Mouse (Mus musculus): ENCODE measurements around the gene Nudt13.
A peak's percentile ranks its signal among the peaks of the same experiment; 100 is the strongest.

Gene Nudt13

GRCm38 (mm10) chr14:20340149-20340548 is 45.7 kb downstream of the Nudt13 start:
- DNase-seq (ENCODE audit: low spot score in 2 of 2) = no peak

- DNase-seq (ENCODE audit: low spot score in 2 of 2) = no peak
These were observed 46.4 kb downstream of the Nudt13 start for GRCm38 (mm10) chr14:20340866-20341265.

DNA sequence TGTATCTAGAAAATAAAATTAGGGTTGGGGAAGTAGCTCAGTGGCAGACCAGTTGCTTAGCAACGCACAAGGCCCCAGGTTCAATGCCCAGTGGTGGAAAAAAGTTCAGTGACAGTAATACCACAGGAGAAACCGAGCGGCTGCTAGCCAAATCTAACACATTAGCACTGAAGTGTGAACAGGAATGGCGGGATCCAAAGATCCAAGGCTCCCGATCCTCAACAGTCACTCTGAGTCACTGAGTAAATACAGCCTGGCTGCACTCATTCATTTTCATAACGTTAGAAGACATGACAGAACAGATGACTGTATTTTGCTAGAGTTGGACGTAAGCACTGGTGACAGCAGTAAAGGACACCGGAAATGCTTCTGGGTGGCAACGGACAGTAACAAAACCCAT is 51.4 kb downstream of the Nudt13 start:
- no peak for DNase-seq (ENCODE audit: low spot score in 2 of 2)

GRCm38 (mm10) chr14:20347441-20347990 is 53.0 kb downstream of the Nudt13 start:
- no peak for DNase-seq (ENCODE audit: low spot score in 2 of 2)

- DNase-seq (ENCODE audit: low spot score in 2 of 2) = peak; percentile 86 to 89
These were observed 53.6 kb downstream of the Nudt13 start, which contains the start of the genes Ecd and Fam149b for GRCm38 (mm10) chr14:20347991-20348541. TSS of gene Ecd (minus strand) at chr14:20348121. TSS of gene Fam149b (plus strand) at chr14:20348162.

DNA sequence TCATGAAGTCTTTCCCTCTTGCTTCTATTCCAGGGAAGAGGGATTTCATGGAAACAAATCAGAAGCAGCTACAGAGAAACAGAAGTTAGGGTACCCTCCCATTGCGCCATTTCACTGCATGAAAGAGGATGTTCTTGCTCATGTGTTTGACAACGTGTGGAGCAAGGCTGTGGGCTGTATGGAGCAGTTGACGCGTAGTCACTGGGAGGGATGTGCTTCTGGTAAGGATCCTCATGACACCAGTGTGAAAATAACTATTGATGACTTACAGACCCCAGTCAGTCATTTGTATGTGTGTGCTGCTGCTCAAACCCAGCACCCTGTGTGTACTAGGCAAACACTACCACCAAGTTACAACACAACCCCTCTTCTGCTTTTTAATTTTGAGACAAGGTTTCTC is 68.7 kb downstream of the Nudt13 start:
- no peak for DNase-seq (ENCODE audit: low spot score in 2 of 2)

Data from right cerebral cortex, postnatal 36 days (tissue).